Mouse (Mus musculus) forebrain, postnatal 0 days (tissue): ENCODE data around the gene Kif21a. TPM values are rescaled to one million over a fixed set of nuclear protein-coding genes. Genes with fewer than 3 reads are reported as not detected.

ENCODE experiments used
- ATAC-seq: fragments of 200-750 bp; cut with Nextera tagmentation; 2 replicates; pipeline ENCODE4 v1.8.0; 2017; ENCODE audit warnings: mild to moderate bottlenecking, moderate library complexity
- DNase-seq: peaks from one replicate; pipeline ENCODE4 v3.0.0-alpha.2; 2015
- H3K27ac ChIP-seq: fragments of 300-500 bp; sonication (generic); 2 replicates; pipeline ENCODE4 v1.5.1; 2014; ENCODE audit warnings: low read depth, mild to moderate bottlenecking, antibody characterized with exemption, low read length, moderate library complexity, mixed read lengths
- H3K27me3 ChIP-seq: fragments of 300-500 bp; sonication (generic); 2 replicates; pipeline ENCODE4 v1.6.1; 2014; ENCODE audit warnings: mild to moderate bottlenecking, low read length, mixed read lengths; ENCODE audit not compliant: insufficient read depth
- H3K36me3 ChIP-seq: fragments of 300-500 bp; sonication (generic); 2 replicates; pipeline ENCODE4 v1.6.1; 2014; ENCODE audit warnings: mild to moderate bottlenecking, moderate library complexity; ENCODE audit not compliant: insufficient read depth
- H3K4me1 ChIP-seq: fragments of 300-500 bp; sonication (generic); 2 replicates; pipeline ENCODE4 v1.6.1; 2014; ENCODE audit warnings: antibody characterized with exemption; ENCODE audit not compliant: insufficient read depth
- H3K4me2 ChIP-seq: fragments of 300-500 bp; sonication (generic); 2 replicates; pipeline ENCODE4 v1.6.1; 2014; ENCODE audit warnings: low read depth, mild to moderate bottlenecking, moderate library complexity
- H3K4me3 ChIP-seq: fragments of 300-500 bp; sonication (generic); 2 replicates; pipeline ENCODE4 v1.5.1; 2014; ENCODE audit warnings: low read depth, low read length, mixed read lengths
- H3K9ac ChIP-seq: fragments of 300-500 bp; sonication (generic); 2 replicates; pipeline ENCODE4 v1.6.1; 2014; ENCODE audit warnings: mild to moderate bottlenecking
- H3K9me3 ChIP-seq: fragments of 300-500 bp; sonication (generic); 2 replicates; pipeline ENCODE4 v1.6.1; 2016; ENCODE audit warnings: low read length
- CTCF ChIP-seq: sonication (generic); IDR thresholded peaks from 2 replicates; pipeline ENCODE4 v1.5.1; 2016; ENCODE audit warnings: antibody characterized with exemption, control low read depth, low read depth
- WGBS: fragments of 180-500 bp; shearing (Covaris S2); extraction: QIAGEN DNeasy Blood & Tissue Kit; methylation state at CpG from one replicate; pipeline ENCODE4 v1.1.7; 2014; 5-methylcytosine and 5-hydroxymethylcytosine counted together
- polyA plus RNA-seq: library from polyadenylated mRNA; unstranded; fragments of >200 nt; fragmentation: Nextera tagmentation; extraction: Ambion mirVana; gene quantifications from 2 replicates; pipeline ENCODE4 v1.2.1, GENCODE M21; 2015
- total RNA-seq: library from RNA; depleted of rRNA; stranded (reverse); fragments of >200 nt; gene quantifications from 2 replicates; pipeline ENCODE4 v1.2.3, GENCODE M21; 2014

Kif21a gene
- total and polyA plus RNA-seq, 2 experiments from 2014 or later: 24.5 to 56.8 TPM

GRCm38 (mm10) chr15:91018161-91018860 lies 31.4 kb downstream of the Kif21a start:
- Histone ChIP-seq H3K27ac (peak overlapping the region; percentile 90), H3K4me3 (peak overlapping the region; percentile 27)
- TF ChIP-seq CTCF: no peak

GRCm38 (mm10) chr15:91017261-91018160 lies 32.2 kb downstream of the Kif21a start:
- peak overlapping the region; percentile 90 for H3K27ac ChIP-seq
- peak overlapping the region; percentile 27 for H3K4me3 ChIP-seq
- ATAC-seq (peak; percentile 73), DNase-seq (peak; percentile 69)
- peak overlapping the region; percentile 70 for H3K9ac ChIP-seq
- no peaks in the 10 kb centered on the region for H3K9me3 ChIP-seq
- peaks cover 31% of the 10 kb centered on the region for H3K4me1 ChIP-seq
- H3K27me3 ChIP-seq: no peaks in the 10 kb centered on the region
- peak; percentile 48 for TF ChIP-seq CTCF
- no peaks in the 10 kb centered on the region for H3K36me3 ChIP-seq
- H3K4me2 ChIP-seq: peak overlapping the region; percentile 63
- 6% methylated on average over 23 of the region's 23 CpGs for WGBS

More at GRCm38 (mm10) chr15:91018161-91018860, 31.4 kb downstream of the Kif21a start:
- no peaks in the 10 kb centered on the region for H3K27me3 ChIP-seq
- H3K4me2 ChIP-seq: peak overlapping the region; percentile 63
- peak overlapping the region; percentile 70 for H3K9ac ChIP-seq
- H3K9me3 ChIP-seq: no peaks in the 10 kb centered on the region
- DNase-seq (peak; percentile 85), ATAC-seq (peak; percentile 85)
- peaks cover 31% of the 10 kb centered on the region for H3K4me1 ChIP-seq
- 8% methylated on average over 9 of the region's 9 CpGs for WGBS
- H3K36me3 ChIP-seq: no peaks in the 10 kb centered on the region

- no peak for ATAC-seq
- Histone ChIP-seq H3K4me3 (no peak overlapping the region), H3K9ac (0 out of 2 replicates have a peak overlapping the region, but pooled peaks have one; percentile 19), H3K27me3 (no peaks in the 10 kb centered on the region), H3K9me3 (no peaks in the 10 kb centered on the region), H3K36me3 (no peaks in the 10 kb centered on the region), H3K4me1 (peaks cover 31% of the 10 kb centered on the region), H3K4me2 (peak overlapping the region; percentile 23; the same call in 1 of the 2 replicates), H3K27ac (0 out of 2 replicates have a peak overlapping the region, but pooled peaks have one; percentile 6)
- no peak for DNase-seq
- no peak for TF ChIP-seq CTCF
- 18% methylated on average over 12 of the region's 12 CpGs for WGBS
These were observed 33.4 kb downstream of the Kif21a start for GRCm38 (mm10) chr15:91016366-91016765.

GRCm38 (mm10) chr15:91012793-91013580 lies 36.8 kb downstream of the Kif21a start:
- Histone ChIP-seq H3K27ac (no peak overlapping the region), H3K27me3 (no peaks in the 10 kb centered on the region), H3K36me3 (no peaks in the 10 kb centered on the region), H3K4me3 (no peak overlapping the region), H3K9ac (no peak overlapping the region), H3K4me1 (peaks cover 23% of the 10 kb centered on the region), H3K9me3 (no peaks in the 10 kb centered on the region), H3K4me2 (no peak overlapping the region)
- no peak for DNase-seq
- no peak for TF ChIP-seq CTCF
- WGBS: 6% methylated on average over 6 of the region's 6 CpGs
- ATAC-seq: no peak

GRCm38 (mm10) chr15:91010218-91010617 lies 39.5 kb downstream of the Kif21a start:
- ATAC-seq (no peak), DNase-seq (no peak)
- no peak overlapping the region for H3K9ac ChIP-seq
- WGBS: 7% methylated on average over 4 of the region's 4 CpGs
- H3K36me3 ChIP-seq: no peaks in the 10 kb centered on the region
- no peak overlapping the region for H3K27ac ChIP-seq
- no peaks in the 10 kb centered on the region for H3K27me3 ChIP-seq
- no peak overlapping the region for H3K4me3 ChIP-seq
- H3K9me3 ChIP-seq: no peaks in the 10 kb centered on the region
- H3K4me1 ChIP-seq: peaks cover 5% of the 10 kb centered on the region; the same call in 1 of the 2 replicates
- TF ChIP-seq CTCF: no peak
- no peak overlapping the region for H3K4me2 ChIP-seq

GRCm38 (mm10) chr15:91007123-91007830 lies 42.5 kb downstream of the Kif21a start:
- ATAC-seq: no peak
- Histone ChIP-seq H3K4me1 (peaks cover 10% of the 10 kb centered on the region), H3K4me2 (no peak overlapping the region), H3K36me3 (no peaks in the 10 kb centered on the region), H3K4me3 (no peak overlapping the region), H3K9me3 (no peaks in the 10 kb centered on the region), H3K9ac (no peak overlapping the region), H3K27me3 (no peaks in the 10 kb centered on the region), H3K27ac (no peak overlapping the region)
- 94% methylated on average over 13 of the region's 13 CpGs for WGBS
- DNase-seq: no peak
- TF ChIP-seq CTCF: no peak
